Comparison of ENCODE assay signal across 15 mouse cellular contexts in the genomic region with DNA sequence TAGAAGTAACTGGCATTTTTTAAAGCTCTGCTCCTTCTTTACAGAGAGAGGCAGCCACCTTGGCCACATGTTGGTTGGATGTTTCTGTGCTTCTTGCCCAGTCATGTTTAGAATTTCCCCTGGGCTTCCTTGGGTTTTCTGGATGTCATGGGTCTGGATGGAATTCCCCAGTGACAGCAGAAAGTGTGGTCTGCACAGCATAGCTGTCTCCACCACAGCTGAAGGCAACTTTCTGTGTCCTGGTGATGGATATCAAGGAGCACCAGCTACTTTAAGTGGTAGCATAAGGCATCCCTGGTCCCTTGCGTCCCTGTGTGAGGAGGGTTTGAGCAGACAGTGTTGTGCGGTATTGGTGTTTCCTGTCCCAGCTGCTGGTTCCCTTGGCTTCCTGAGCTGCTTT.
A peak's percentile ranks its signal among the peaks of the same experiment; 100 is the strongest.
DNase-seq lines count a peak whose midpoint lies in the region.
"Had no signal": no experiment of that assay in that cellular context is flagged by ENCODE, and none has a peak within 500 bp of the region (broad histone marks: within the 10 kb centered on the region; RNA-seq: fewer than 3 reads in every experiment).

No protein-coding gene starts in this region.

- DNase-seq in heart, adult 11 months = peak; percentile 61
- no peak for DNase-seq in heart, postnatal 4 days
- DNase-seq in thymus, postnatal 0 days (ENCODE audit: low spot score) = peak; percentile 40
- no peak for DNase-seq in thymus, postnatal 36 days
- DNase-seq in 3T3-L1 (ENCODE audit: low read depth, low spot score) = peak; percentile 57
- peak; percentile 33 for DNase-seq in naive thymus-derived CD4-positive, alpha-beta T cell, adult 2 months (ENCODE audit: low read depth)
- DNase-seq in left cerebral cortex, postnatal 36 days (ENCODE audit: low spot score in 2 of 2) = no peak
- DNase-seq: adrenal gland, adult 8-10 months; adrenal gland, postnatal 36 days; cerebellum, adult 11 months; cerebellum, adult 8-10 months; cerebellum, postnatal 14 days; embryo, embryonic 11 days; gastrocnemius, postnatal 36 days; heart, adult 18-20 months had no signal

- intact Hi-C loops in left cerebral cortex, postnatal 36 days (cut with DNase I) = no loop called here

Comparison
In these comparisons a context has a peak if more than half of its experiments do, and no peak if none do; other contexts are left out.
1. DNase-seq: peak in heart, adult 11 months (single experiment), thymus, postnatal 0 days (single experiment), 3T3-L1 (single experiment) and naive thymus-derived CD4-positive, alpha-beta T cell, adult 2 months (single experiment); none in heart, postnatal 4 days (single experiment), thymus, postnatal 36 days (0 of 2) and left cerebral cortex, postnatal 36 days (0 of 2).